Mouse (Mus musculus): Measurements from ENCODE around the gene Ttc6. TPM values are rescaled to one million over a fixed set of nuclear protein-coding genes. Genes with fewer than 3 reads are reported as not detected.

Gene Ttc6
- polyA plus RNA-seq, 1 experiment from 2014 or later, result 1.6 TPM

DNA sequence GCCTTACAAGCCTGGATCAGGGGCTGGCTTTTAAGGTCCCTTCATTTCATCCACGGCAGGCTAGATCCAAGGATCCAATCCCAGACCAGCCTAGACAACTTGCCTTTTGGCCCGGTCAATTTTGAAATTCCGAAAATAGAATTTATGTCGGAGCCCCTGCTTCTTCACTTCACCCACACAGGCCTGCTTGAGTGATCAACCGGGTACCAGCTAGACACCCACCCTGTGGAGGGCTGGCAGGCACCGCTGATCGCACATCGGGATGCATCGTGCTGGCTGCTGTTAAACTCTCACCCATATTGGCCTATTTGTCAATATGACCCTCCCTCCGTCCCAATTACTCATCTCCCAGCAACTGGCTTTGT, 20.3 kb upstream of the Ttc6 start:
- H3K4me1 ChIP-seq (ENCODE audit: control insufficient read depth, insufficient read depth, low read length), result peaks cover 13% of the 10 kb centered on the region; the same call in 1 of the 2 replicates
- WGBS, result 3% methylated on average over 10 of the region's 10 CpGs
- no peaks in the 10 kb centered on the region for H3K9me3 ChIP-seq (ENCODE audit: control insufficient read depth, low read length)
- peaks cover 89% of the 10 kb centered on the region for H3K27me3 ChIP-seq (ENCODE audit: control insufficient read depth, insufficient read depth, low read length)
- peak overlapping the region; percentile 18 for H3K4me3 ChIP-seq (replicated peaks; ENCODE audit: low read depth, low read length)
- no peak for ATAC-seq (ENCODE audit: low FRiP score, low TSS enrichment)
- no peaks in the 10 kb centered on the region for H3K36me3 ChIP-seq (ENCODE audit: control insufficient read depth, insufficient read depth, low read length)
- peak overlapping the region; percentile 23; the same call in 1 of the 2 replicates for H3K9ac ChIP-seq (replicated peaks; ENCODE audit: low read length)
- DNase-seq, result peak; percentile 41
- H3K4me2 ChIP-seq (ENCODE audit: low read length), result peak overlapping the region; percentile 31; the same call in 1 of the 2 replicates
- no peak overlapping the region; the same call in 1 of the 2 replicates for H3K27ac ChIP-seq (replicated peaks; ENCODE audit: low read depth, low read length)

GRCm38 (mm10) chr12:57544641-57545370, 19.1 kb upstream of the Ttc6 start:
- Histone ChIP-seq H3K27ac (replicated peaks; ENCODE audit: low read depth, low read length) (peak overlapping the region; percentile 67), H3K4me3 (replicated peaks; ENCODE audit: low read depth, low read length) (peak overlapping the region; percentile 33), H3K4me1 (ENCODE audit: control insufficient read depth, insufficient read depth, low read length) (0 out of 2 replicates have a peak, but pooled peaks cover 10% of the 10 kb centered on the region), H3K9me3 (ENCODE audit: control insufficient read depth, low read length) (no peaks in the 10 kb centered on the region), H3K36me3 (ENCODE audit: control insufficient read depth, insufficient read depth, low read length) (no peaks in the 10 kb centered on the region), H3K27me3 (ENCODE audit: control insufficient read depth, insufficient read depth, low read length) (peaks cover 92% of the 10 kb centered on the region), H3K9ac (replicated peaks; ENCODE audit: low read length) (peak overlapping the region; percentile 46; the same call in 1 of the 2 replicates), H3K4me2 (ENCODE audit: low read length) (peak overlapping the region; percentile 72)
- ATAC-seq (ENCODE audit: low FRiP score, low TSS enrichment) (no peak), DNase-seq (peak; percentile 87)
- 2% methylated on average over 31 of the region's 31 CpGs for WGBS

DNA sequence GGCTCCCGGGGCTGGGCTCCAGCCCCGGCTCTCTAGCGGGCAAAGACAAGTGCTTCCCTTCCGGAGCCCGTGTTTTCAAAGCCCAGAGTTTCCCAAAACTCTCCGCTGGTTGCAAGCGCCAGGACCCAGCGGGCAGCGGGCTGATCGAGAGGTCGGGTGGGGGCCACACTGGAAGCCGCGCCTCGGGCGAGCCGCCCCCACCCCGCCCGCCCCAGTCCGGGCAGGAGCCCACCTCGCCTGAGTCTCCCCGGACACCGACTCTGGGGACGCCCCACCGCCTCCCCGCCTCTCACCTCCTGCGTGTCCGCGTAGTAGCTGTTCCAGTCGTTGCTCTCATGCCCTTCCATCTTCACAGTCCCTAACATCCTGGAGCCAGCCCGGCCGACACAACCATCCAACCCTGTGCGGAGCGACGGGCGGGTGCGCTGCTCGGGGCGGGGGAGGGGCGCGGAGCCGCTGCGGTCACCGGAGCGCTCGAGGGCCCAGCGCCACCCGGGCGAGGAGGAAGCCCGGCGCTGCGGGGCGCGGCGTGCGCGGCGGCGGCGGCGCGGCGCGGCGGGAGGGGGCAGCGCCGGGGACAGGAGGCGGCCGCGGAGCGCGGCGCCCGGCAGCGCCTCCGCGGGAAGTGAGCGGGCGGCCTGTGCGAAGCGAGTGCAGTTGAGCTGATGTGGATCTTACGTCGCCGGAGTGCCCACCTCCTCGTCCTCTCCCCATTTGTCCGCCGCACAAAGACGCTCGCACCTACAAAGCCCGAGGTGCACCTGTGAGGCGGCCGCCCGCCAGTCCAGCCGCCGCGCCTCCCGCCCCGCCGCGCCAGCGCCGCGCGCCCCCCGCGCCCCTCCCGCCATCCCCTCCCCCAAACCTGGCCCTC, 18.3 kb upstream of the Ttc6 start:
- peak; percentile 68 for ATAC-seq (ENCODE audit: low FRiP score, low TSS enrichment)
- peak; percentile 59 for DNase-seq
- no peaks in the 10 kb centered on the region for H3K9me3 ChIP-seq (ENCODE audit: control insufficient read depth, low read length)
- H3K4me1 ChIP-seq (ENCODE audit: control insufficient read depth, insufficient read depth, low read length), result 0 out of 2 replicates have a peak, but pooled peaks cover 10% of the 10 kb centered on the region
- H3K27ac ChIP-seq (replicated peaks; ENCODE audit: low read depth, low read length), result peak overlapping the region; percentile 67
- H3K4me2 ChIP-seq (ENCODE audit: low read length), result peak overlapping the region; percentile 72
- under 1% methylated on average over 105 of the region's 106 CpGs for WGBS
- peak overlapping the region; percentile 33 for H3K4me3 ChIP-seq (replicated peaks; ENCODE audit: low read depth, low read length)
- no peaks in the 10 kb centered on the region for H3K36me3 ChIP-seq (ENCODE audit: control insufficient read depth, insufficient read depth, low read length)
- H3K9ac ChIP-seq (replicated peaks; ENCODE audit: low read length), result peak overlapping the region; percentile 46; the same call in 1 of the 2 replicates
- peaks cover 96% of the 10 kb centered on the region for H3K27me3 ChIP-seq (ENCODE audit: control insufficient read depth, insufficient read depth, low read length)

DNA sequence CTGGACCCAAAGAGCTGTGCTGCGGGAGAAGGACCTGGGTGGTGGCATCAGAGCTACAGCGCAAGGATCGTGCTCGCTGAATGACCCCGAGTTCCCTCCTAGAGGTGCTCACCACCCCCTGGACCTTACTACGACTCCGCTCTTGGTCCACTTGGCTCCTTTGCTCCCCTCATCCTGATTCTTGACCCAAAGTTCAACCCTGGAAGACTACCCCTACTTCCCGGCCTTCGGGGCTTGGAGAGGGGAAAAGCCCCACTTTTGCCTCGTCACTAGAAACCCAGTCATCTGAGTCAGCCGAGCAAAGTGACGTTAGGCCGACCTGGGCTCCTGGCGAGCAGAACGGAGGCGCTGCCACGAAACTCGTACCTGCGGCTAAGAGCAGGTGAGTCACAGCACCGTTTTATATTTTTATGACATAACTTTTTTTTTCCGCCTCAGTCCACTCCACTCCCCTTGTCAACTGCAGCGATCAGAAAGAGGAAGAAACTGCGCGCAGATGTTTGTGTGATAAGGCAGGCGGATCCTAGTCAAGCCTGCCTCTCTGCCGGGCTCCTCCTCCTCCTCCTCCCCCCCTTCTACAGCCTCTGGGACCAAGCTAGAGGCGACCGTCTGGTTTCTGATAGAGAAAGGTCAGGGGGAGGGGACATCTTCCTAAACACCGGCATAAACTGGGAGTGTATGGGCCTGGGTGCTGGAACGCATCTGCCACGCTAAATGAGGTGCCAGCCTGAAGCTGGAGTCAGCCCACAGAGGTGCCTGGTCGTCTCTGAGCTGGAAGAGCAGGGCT, 17.3 kb upstream of the Ttc6 start, which contains the start of gene Foxa1:
Gene Foxa1, minus strand, starts transcription at position 502 of the 787 bp plus-strand sequence.
- WGBS, result under 1% methylated on average over 32 of the region's 32 CpGs
- H3K36me3 ChIP-seq (ENCODE audit: control insufficient read depth, insufficient read depth, low read length), result no peaks in the 10 kb centered on the region
- H3K4me1 ChIP-seq (ENCODE audit: control insufficient read depth, insufficient read depth, low read length), result 0 out of 2 replicates have a peak, but pooled peaks cover 10% of the 10 kb centered on the region
- H3K9ac ChIP-seq (replicated peaks; ENCODE audit: low read length), result peak within 1 kb of the TSS; percentile 46; the same call in 1 of the 2 replicates
- DNase-seq (peak; percentile 30), ATAC-seq (ENCODE audit: low FRiP score, low TSS enrichment) (no peak)
- H3K4me3 ChIP-seq (replicated peaks; ENCODE audit: low read depth, low read length), result peak within 1 kb of the TSS; percentile 33
- H3K4me2 ChIP-seq (ENCODE audit: low read length), result peak within 1 kb of the TSS; percentile 72
- peaks cover 97% of the 10 kb centered on the region for H3K27me3 ChIP-seq (ENCODE audit: control insufficient read depth, insufficient read depth, low read length)
- peak within 1 kb of the TSS; percentile 67 for H3K27ac ChIP-seq (replicated peaks; ENCODE audit: low read depth, low read length)
- no peaks in the 10 kb centered on the region for H3K9me3 ChIP-seq (ENCODE audit: control insufficient read depth, low read length)

GRCm38 (mm10) chr12:57547890-57548289, 16.0 kb upstream of the Ttc6 start:
- ATAC-seq (ENCODE audit: low FRiP score, low TSS enrichment) (no peak), DNase-seq (no peak)
- Histone ChIP-seq H3K9ac (replicated peaks; ENCODE audit: low read length) (no peak overlapping the region), H3K9me3 (ENCODE audit: control insufficient read depth, low read length) (no peaks in the 10 kb centered on the region), H3K4me1 (ENCODE audit: control insufficient read depth, insufficient read depth, low read length) (0 out of 2 replicates have a peak, but pooled peaks cover 10% of the 10 kb centered on the region), H3K4me2 (ENCODE audit: low read length) (peak overlapping the region; percentile 8; the same call in 1 of the 2 replicates), H3K4me3 (replicated peaks; ENCODE audit: low read depth, low read length) (no peak overlapping the region), H3K36me3 (ENCODE audit: control insufficient read depth, insufficient read depth, low read length) (no peaks in the 10 kb centered on the region), H3K27ac (replicated peaks; ENCODE audit: low read depth, low read length) (no peak overlapping the region), H3K27me3 (ENCODE audit: control insufficient read depth, insufficient read depth, low read length) (peaks cover 97% of the 10 kb centered on the region)
- 2% methylated on average over 9 of the region's 9 CpGs for WGBS

- Histone ChIP-seq H3K36me3 (ENCODE audit: control insufficient read depth, insufficient read depth, low read length) (no peaks in the 10 kb centered on the region), H3K27ac (replicated peaks; ENCODE audit: low read depth, low read length) (no peak overlapping the region), H3K4me3 (replicated peaks; ENCODE audit: low read depth, low read length) (0 out of 2 replicates have a peak overlapping the region, but pooled peaks have one; percentile 2), H3K9me3 (ENCODE audit: control insufficient read depth, low read length) (no peaks in the 10 kb centered on the region), H3K4me2 (ENCODE audit: low read length) (peak overlapping the region; percentile 15), H3K9ac (replicated peaks; ENCODE audit: low read length) (no peak overlapping the region), H3K4me1 (ENCODE audit: control insufficient read depth, insufficient read depth, low read length) (0 out of 2 replicates have a peak, but pooled peaks cover 10% of the 10 kb centered on the region), H3K27me3 (ENCODE audit: control insufficient read depth, insufficient read depth, low read length) (peaks cover 97% of the 10 kb centered on the region)
- WGBS, result 1% methylated on average over 20 of the region's 20 CpGs
- DNase-seq (peak; percentile 59), ATAC-seq (ENCODE audit: low FRiP score, low TSS enrichment) (no peak)
Observed at GRCm38 (mm10) chr12:57548352-57548980, 15.4 kb upstream of the Ttc6 start.

GRCm38 (mm10) chr12:57548981-57549666, 14.8 kb upstream of the Ttc6 start:
- H3K9me3 ChIP-seq (ENCODE audit: control insufficient read depth, low read length), result no peaks in the 10 kb centered on the region
- H3K4me3 ChIP-seq (replicated peaks; ENCODE audit: low read depth, low read length), result no peak overlapping the region
- H3K27me3 ChIP-seq (ENCODE audit: control insufficient read depth, insufficient read depth, low read length), result peaks cover 97% of the 10 kb centered on the region
- no peaks in the 10 kb centered on the region for H3K36me3 ChIP-seq (ENCODE audit: control insufficient read depth, insufficient read depth, low read length)
- 0 out of 2 replicates have a peak, but pooled peaks cover 10% of the 10 kb centered on the region for H3K4me1 ChIP-seq (ENCODE audit: control insufficient read depth, insufficient read depth, low read length)
- H3K4me2 ChIP-seq (ENCODE audit: low read length), result peak overlapping the region; percentile 15; the same call in 1 of the 2 replicates
- WGBS, result 2% methylated on average over 25 of the region's 25 CpGs
- no peak overlapping the region for H3K27ac ChIP-seq (replicated peaks; ENCODE audit: low read depth, low read length)
- DNase-seq (no peak), ATAC-seq (ENCODE audit: low FRiP score, low TSS enrichment) (no peak)
- no peak overlapping the region for H3K9ac ChIP-seq (replicated peaks; ENCODE audit: low read length)

Measured in midbrain, embryonic 14.5 days (tissue).